ENCODE assay signal across 25 mouse cellular contexts in genomic region chr15:100465432-100465831, GRCm38 (mm10). TPM values are rescaled to one million over a fixed set of nuclear protein-coding genes. Genes with fewer than 3 reads are reported as not detected.
A peak's percentile ranks its signal among the peaks of the same experiment; 100 is the strongest.
DNase-seq lines count a peak whose midpoint lies in the region; TF ChIP-seq lines count a peak whose summit lies in the region.
"Had no signal": no experiment of that assay in that cellular context is flagged by ENCODE, and none has a peak within 500 bp of the region (broad histone marks: within the 10 kb centered on the region; RNA-seq: fewer than 3 reads in every experiment).

No protein-coding gene starts in this region.

- 0 out of 2 replicates have a peak, but pooled peaks have one; percentile 16 for TF ChIP-seq CTCF in gastrocnemius, adult 2 months (IDR thresholded peaks at IDR 0.05)
- peak; percentile 28 for TF ChIP-seq CTCF in left cerebral cortex, adult 2 months (IDR thresholded peaks at IDR 0.05)
- peak; percentile 24 to 57 (median 43); a peak in 4 of 6 replicates for TF ChIP-seq CTCF in MEL (IDR thresholded peaks at IDR 0.05 in 2 of 3, conservative IDR thresholded peaks at IDR 0.05 in 1 of 3; ENCODE audit: control insufficient read depth in 1 of 3, insufficient read depth in 1 of 3, low read depth in 2 of 3, low read length in 3 of 3, poor library complexity in 1 of 3, severe bottlenecking in 1 of 3)

- TF ChIP-seq EP300 in MEL (IDR thresholded peaks at IDR 0.05; ENCODE audit: low read depth in 1 of 2, low read length in 2 of 2), result no peak

- H3K27me3 ChIP-seq in MEL (ENCODE audit: control insufficient read depth in 1 of 2, insufficient read depth in 2 of 2, low read length in 2 of 2), result no peaks in the 10 kb centered on the region
- H3K27me3 ChIP-seq: lung, embryonic 15.5 days; neural tube, embryonic 15.5 days had no signal

- no peak for DNase-seq in gastrocnemius, adult 2 months
- no peak for DNase-seq in gastrocnemius, postnatal 10 days
- no peak for DNase-seq in left cerebral cortex, adult 2 months (ENCODE audit: extremely low spot score in 1 of 2, low spot score in 2 of 2)
- DNase-seq in left cerebral cortex, postnatal 4 days, result no peak
- DNase-seq in 3T3-L1 (ENCODE audit: low read depth, low spot score) (peak; percentile 40), MEL (ENCODE audit: low read depth, low spot score) (peak; percentile 50)
- DNase-seq in adrenal gland, adult (ENCODE audit: inconsistent age in 2 of 2, low spot score in 1 of 2), result no peak
- no peak for DNase-seq in lung, postnatal 14 days
- DNase-seq: adrenal gland, adult 8-10 months; B cell, adult 2 months; cerebellum, adult 18-20 months; cerebellum, postnatal 14 days; kidney, adult 2 months; kidney, postnatal 10 days; layer of hippocampus, postnatal 36 days had no signal

- no peak overlapping the region for H3K4me3 ChIP-seq in gastrocnemius, adult 2 months
- H3K4me3 ChIP-seq in left cerebral cortex, adult 2 months, result no peak overlapping the region
- H3K4me3 ChIP-seq in MEL (ENCODE audit: control insufficient read depth in 1 of 2, insufficient read depth in 1 of 2, low read depth in 2 of 2, low read length in 2 of 2), result no peak overlapping the region
- H3K4me3 ChIP-seq: forebrain, embryonic 12.5 days; hindbrain, embryonic 10.5 days; limb, embryonic 15.5 days; lung, embryonic 15.5 days; neural tube, embryonic 15.5 days had no signal

- H3K9me3 ChIP-seq in MEL (replicated peaks; ENCODE audit: insufficient read depth, low read length), result no peaks in the 10 kb centered on the region
- H3K9me3 ChIP-seq: forebrain, embryonic 12.5 days; hindbrain, embryonic 10.5 days; limb, embryonic 15.5 days; lung, embryonic 15.5 days; neural tube, embryonic 15.5 days had no signal

- TF ChIP-seq POLR2A in MEL (IDR thresholded peaks at IDR 0.05; ENCODE audit: control insufficient read depth in 1 of 2, insufficient read depth in 1 of 2, low read depth in 1 of 2, low read length in 2 of 2, poor library complexity in 1 of 2), result no peak

- peaks cover 18% of the 10 kb centered on the region for H3K79me2 ChIP-seq in MEL (ENCODE audit: control insufficient read depth, insufficient read depth, low read length, poor library complexity)

- no peak overlapping the region for H3K27ac ChIP-seq in gastrocnemius, adult 2 months
- H3K27ac ChIP-seq in left cerebral cortex, adult 2 months, result no peak overlapping the region
- no peak overlapping the region for H3K27ac ChIP-seq in MEL (ENCODE audit: control insufficient read depth, low read depth, low read length)
- H3K27ac ChIP-seq: forebrain, embryonic 12.5 days; hindbrain, embryonic 10.5 days; limb, embryonic 15.5 days; lung, embryonic 15.5 days; macrophage; neural tube, embryonic 15.5 days had no signal

- no peak overlapping the region for H3K9ac ChIP-seq in MEL (ENCODE audit: control insufficient read depth, low read depth, low read length, poor library complexity, severe bottlenecking)
- H3K9ac ChIP-seq: forebrain, embryonic 12.5 days; limb, embryonic 15.5 days; lung, embryonic 15.5 days; neural tube, embryonic 15.5 days had no signal

- intact Hi-C loops in gastrocnemius, adult 2 months (cut with DNase I), result loop anchor here (10.0 kb wide), 3 partner anchors 149 to 441 kb away; partner anchors contain the start of gene Dazap2
- intact Hi-C loops in left cerebral cortex, adult 2 months (cut with DNase I), result loop anchor here (5.0 kb wide), 1 partner anchor 217 kb away; no protein-coding TSS in a partner anchor
- intact Hi-C loops in left cerebral cortex, postnatal 4 days (cut with DNase I), result loop anchor here (10.0 kb wide), 1 partner anchor 441 kb away; no protein-coding TSS in a partner anchor

- peaks cover 0 to 12% of the 10 kb centered on the region in 2 experiments; a peak in 2 of 4 replicates for H3K36me3 ChIP-seq in MEL (ENCODE audit: control insufficient read depth in 1 of 2, insufficient read depth in 2 of 2, low read length in 2 of 2)
- H3K36me3 ChIP-seq: forebrain, embryonic 12.5 days; hindbrain, embryonic 10.5 days; limb, embryonic 15.5 days; lung, embryonic 15.5 days; neural tube, embryonic 15.5 days had no signal

- TF ChIP-seq RAD21 in MEL (IDR thresholded peaks at IDR 0.05; ENCODE audit: low read depth, low read length), result peak; percentile 43

- H3K4me1 ChIP-seq in MEL (ENCODE audit: control insufficient read depth in 1 of 2, insufficient read depth in 2 of 2, low read length in 2 of 2), result peaks cover 0 to 18% of the 10 kb centered on the region in 2 experiments

TF ChIP-seq in MEL, 35 proteins besides CTCF, POLR2A, EP300 and RAD21:
- TF ChIP-seq MAX (IDR thresholded peaks at IDR 0.05; ENCODE audit: low read length) (no peak), SMC3 (IDR thresholded peaks at IDR 0.05; ENCODE audit: low read depth, low read length) (peak; percentile 63), ZC3H11A (IDR thresholded peaks at IDR 0.05; ENCODE audit: low read depth, low read length) (peak; percentile 43), MYC (IDR thresholded peaks at IDR 0.05; ENCODE audit: low read depth, low read length) (peak; percentile 53; the same call in 1 of the 2 replicates), ZNF384 (IDR thresholded peaks at IDR 0.05; ENCODE audit: low read depth, low read length) (peak; percentile 96), TBP (IDR thresholded peaks at IDR 0.05; ENCODE audit: low read depth, low read length) (0 out of 2 replicates have a peak, but pooled peaks have one; percentile 24), ZKSCAN1 (IDR thresholded peaks at IDR 0.05; ENCODE audit: low read depth, low read length) (no peak)

RNA-seq across cellular contexts. Expression of gene Letmd1, which starts 3.4 kb away (rescaled TPM):
- total RNA-seq in gastrocnemius, adult 2 months (2021), result 1 to 10 TPM; 8.8 to 10.0 TPM
- total RNA-seq in gastrocnemius, postnatal 10 days (2021), result 10 to 100 TPM; 11.1 to 15.7 TPM
- total RNA-seq in left cerebral cortex, adult 2 months (2021), result 10 to 100 TPM; 59.6 to 62.1 TPM
- 10 to 100 TPM; 65.8 to 70.5 TPM for total RNA-seq in left cerebral cortex, postnatal 4 days (2021)
- total RNA-seq in MEL (2012; rRNA removed), result 30.1 and 38.8 TPM in 2 replicates
- polyA plus RNA-seq in MEL (2012; ENCODE audit: insufficient read depth in 1 of 2, insufficient read length in 2 of 2, low read depth in 1 of 2, low replicate concordance in 2 of 2, missing spikeins in 1 of 2), result 100 to 1,000 TPM in 1 of 2 experiments, 10 to 100 TPM in 1; 64.3 to 277 TPM

RNA-seq across cellular contexts. Expression of gene Csrnp2, which starts 29.9 kb away (rescaled TPM):
- 1 to 10 TPM; 2.8 to 3.0 TPM for total RNA-seq in gastrocnemius, adult 2 months (2021)
- 1 to 10 TPM; 2.6 to 4.4 TPM for total RNA-seq in gastrocnemius, postnatal 10 days (2021)
- 10 to 100 TPM; 35.3 to 36.3 TPM for total RNA-seq in left cerebral cortex, adult 2 months (2021)
- 10 to 100 TPM; 53.1 to 54.0 TPM for total RNA-seq in left cerebral cortex, postnatal 4 days (2021)
- 5.3 and 5.8 TPM in 2 replicates for total RNA-seq in MEL (2012; rRNA removed)
- polyA plus RNA-seq in MEL (2012; ENCODE audit: insufficient read depth in 1 of 2, insufficient read length in 2 of 2, low read depth in 1 of 2, low replicate concordance in 2 of 2, missing spikeins in 1 of 2), result 1 to 10 TPM in 1 of 2 experiments, not detected in 1; 4.2 TPM

RNA-seq across cellular contexts. Expression of gene Slc11a2, which starts 40.6 kb away (rescaled TPM):
- total RNA-seq in gastrocnemius, adult 2 months (2021), result 10 to 100 TPM; 38.4 to 52.0 TPM
- 10 to 100 TPM; 23.3 to 31.9 TPM for total RNA-seq in gastrocnemius, postnatal 10 days (2021)
- total RNA-seq in left cerebral cortex, adult 2 months (2021), result 10 to 100 TPM; 60.0 to 70.8 TPM
- total RNA-seq in left cerebral cortex, postnatal 4 days (2021), result 10 to 100 TPM; 55.9 to 61.2 TPM
- 52.7 and 69.0 TPM in 2 replicates for total RNA-seq in MEL (2012; rRNA removed)
- 100 to 1,000 TPM in 1 of 2 experiments, not detected in 1; 112 TPM for polyA plus RNA-seq in MEL (2012; ENCODE audit: insufficient read depth in 1 of 2, insufficient read length in 2 of 2, low read depth in 1 of 2, low replicate concordance in 2 of 2, missing spikeins in 1 of 2)

RNA-seq across cellular contexts. Expression of gene Gm5475, which starts 43.5 kb away (rescaled TPM):
- not detected for total RNA-seq in gastrocnemius, adult 2 months (2021)
- under 1 TPM in 1 of 2 experiments, not detected in 1; 0.18 TPM for total RNA-seq in gastrocnemius, postnatal 10 days (2021)
- not detected for total RNA-seq in left cerebral cortex, adult 2 months (2021)
- total RNA-seq in left cerebral cortex, postnatal 4 days (2021), result not detected
- total RNA-seq in MEL (2012; rRNA removed), result 0.15 TPM in 1 of 2 replicates, not detected in the other
- polyA plus RNA-seq in MEL (2012; ENCODE audit: insufficient read depth in 1 of 2, insufficient read length in 2 of 2, low read depth in 1 of 2, low replicate concordance in 2 of 2, missing spikeins in 1 of 2), result under 1 TPM in 1 of 2 experiments, not detected in 1; 0.14 TPM
- total RNA-seq: granulocyte monocyte progenitor cell, adult 5-6 weeks; layer of hippocampus, adult 8-10 months; layer of hippocampus, postnatal 36 days; left cerebral cortex, postnatal 36 days had no signal
- polyA plus RNA-seq: heart, embryonic 11.5 days; hindbrain, embryonic 10.5 days; macrophage had no signal

Comparison
In these comparisons a context has a peak if more than half of its experiments do, and no peak if none do; other contexts are left out.
1. DNase-seq: peak in 3T3-L1 (single experiment) and MEL (single experiment); none in gastrocnemius, adult 2 months (single experiment), gastrocnemius, postnatal 10 days (single experiment), left cerebral cortex, adult 2 months (0 of 2), left cerebral cortex, postnatal 4 days (single experiment), adrenal gland, adult (0 of 2) and lung, postnatal 14 days (single experiment).
2. Peak in every context shown above with its lines, with median percentiles within 50 percentile points of each other: CTCF ChIP-seq.